Mouse (Mus musculus) liver, embryonic 16.5 days (tissue): ENCODE results near the gene Celsr1. TPM values are rescaled to one million over a fixed set of nuclear protein-coding genes. Genes with fewer than 3 reads are reported as not detected.

Experiments
- ATAC-seq: fragments of 200-750 bp; cut with Nextera tagmentation; 2 replicates; pipeline ENCODE4 v1.8.0; 2017; ENCODE audit warnings: low read depth, mild to moderate bottlenecking, moderate number of reproducible peaks, moderate library complexity
- H3K27ac ChIP-seq: fragments of 300-500 bp; sonication (generic); 2 replicates; pipeline ENCODE4 v1.5.1; 2014; ENCODE audit warnings: mild to moderate bottlenecking, low read length
- H3K27me3 ChIP-seq: fragments of 300-500 bp; sonication (generic); 2 replicates; pipeline ENCODE4 v1.6.1; 2014; ENCODE audit warnings: low read depth, low read length, mixed read lengths; ENCODE audit not compliant: control insufficient read depth, insufficient read depth
- H3K36me3 ChIP-seq: fragments of 300-500 bp; sonication (generic); 2 replicates; pipeline ENCODE4 v1.6.1; 2014; ENCODE audit warnings: mild to moderate bottlenecking; ENCODE audit not compliant: control insufficient read depth, insufficient read depth
- H3K4me1 ChIP-seq: fragments of 300-500 bp; sonication (generic); 2 replicates; pipeline ENCODE4 v1.6.1; 2014; ENCODE audit warnings: low read depth, low read length, mixed read lengths; ENCODE audit not compliant: control insufficient read depth
- H3K4me2 ChIP-seq: fragments of 300-500 bp; sonication (generic); 2 replicates; pipeline ENCODE4 v1.6.1; 2014; ENCODE audit warnings: low read depth, low read length, mixed read lengths
- H3K4me3 ChIP-seq: fragments of 300-500 bp; sonication (generic); 2 replicates; pipeline ENCODE4 v1.5.1; 2014; ENCODE audit warnings: low read depth, mild to moderate bottlenecking, low read length
- H3K9ac ChIP-seq: fragments of 300-500 bp; sonication (generic); 2 replicates; pipeline ENCODE4 v1.6.1; 2014; ENCODE audit warnings: low read depth, low read length
- H3K9me3 ChIP-seq: fragments of 300-500 bp; sonication (generic); replicated peaks from 2 replicates; pipeline ENCODE4 v1.6.1; 2016; ENCODE audit warnings: low read length; ENCODE audit not compliant: control insufficient read depth
- WGBS: fragments of 180-500 bp; shearing (Covaris S2); extraction: QIAGEN DNeasy Blood & Tissue Kit; methylation state at CpG from one replicate; pipeline ENCODE4 v1.1.7; 2014; ENCODE audit not compliant: insufficient replicate concordance; 5-methylcytosine and 5-hydroxymethylcytosine counted together
- polyA plus RNA-seq: library from polyadenylated mRNA; unstranded; fragments of >200 nt; fragmentation: Nextera tagmentation; extraction: Ambion mirVana; gene quantifications from 2 replicates; pipeline ENCODE4 v1.2.1, GENCODE M21; 2015

The Celsr1 gene
- polyA plus RNA-seq, 1 experiment from 2014 or later: 0.09 TPM

DNA sequence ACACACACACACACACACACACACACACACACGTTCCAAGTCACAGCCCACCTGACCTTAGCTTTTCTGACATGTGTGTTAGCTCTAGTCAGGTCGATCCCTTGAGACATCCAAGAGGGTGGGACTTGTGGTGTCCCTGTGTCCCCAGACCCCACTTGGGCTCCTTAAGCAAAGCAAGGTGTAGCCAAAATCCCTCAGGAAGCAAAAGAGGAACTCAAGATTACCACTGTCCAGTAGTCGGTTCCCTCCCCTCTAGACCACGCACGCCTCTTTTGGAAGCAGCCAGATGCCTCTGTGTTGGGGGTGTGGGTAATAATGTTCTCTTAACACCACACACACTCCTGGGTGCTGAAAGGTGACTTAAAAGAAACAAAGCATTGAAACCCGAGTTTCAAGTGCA is 80.1 kb downstream of the Celsr1 start:
- Histone ChIP-seq H3K27me3 (no peaks in the 10 kb centered on the region), H3K4me1 (no peaks in the 10 kb centered on the region), H3K27ac (no peak overlapping the region), H3K36me3 (no peaks in the 10 kb centered on the region), H3K9ac (no peak overlapping the region), H3K4me3 (no peak overlapping the region), H3K4me2 (no peak overlapping the region), H3K9me3 (no peaks in the 10 kb centered on the region)
- no peak for ATAC-seq
- 36% methylated on average over 6 of the region's 6 CpGs for WGBS

- Histone ChIP-seq H3K4me2 (no peak overlapping the region), H3K9ac (no peak overlapping the region), H3K27ac (no peak overlapping the region), H3K27me3 (no peaks in the 10 kb centered on the region), H3K4me1 (no peaks in the 10 kb centered on the region), H3K9me3 (no peaks in the 10 kb centered on the region), H3K36me3 (no peaks in the 10 kb centered on the region), H3K4me3 (no peak overlapping the region)
- ATAC-seq: no peak
- WGBS: 68% methylated on average over 16 of the region's 16 CpGs
Measured at GRCm38 (mm10) chr15:85949421-85950164, 84.0 kb downstream of the Celsr1 start.

GRCm38 (mm10) chr15:85947967-85948366 is 85.6 kb downstream of the Celsr1 start:
- Histone ChIP-seq H3K4me2 (no peak overlapping the region), H3K9ac (no peak overlapping the region), H3K4me1 (no peaks in the 10 kb centered on the region), H3K36me3 (no peaks in the 10 kb centered on the region), H3K27me3 (no peaks in the 10 kb centered on the region), H3K4me3 (no peak overlapping the region), H3K27ac (no peak overlapping the region), H3K9me3 (no peaks in the 10 kb centered on the region)
- WGBS: 65% methylated on average over 8 of the region's 8 CpGs
- ATAC-seq: no peak

DNA sequence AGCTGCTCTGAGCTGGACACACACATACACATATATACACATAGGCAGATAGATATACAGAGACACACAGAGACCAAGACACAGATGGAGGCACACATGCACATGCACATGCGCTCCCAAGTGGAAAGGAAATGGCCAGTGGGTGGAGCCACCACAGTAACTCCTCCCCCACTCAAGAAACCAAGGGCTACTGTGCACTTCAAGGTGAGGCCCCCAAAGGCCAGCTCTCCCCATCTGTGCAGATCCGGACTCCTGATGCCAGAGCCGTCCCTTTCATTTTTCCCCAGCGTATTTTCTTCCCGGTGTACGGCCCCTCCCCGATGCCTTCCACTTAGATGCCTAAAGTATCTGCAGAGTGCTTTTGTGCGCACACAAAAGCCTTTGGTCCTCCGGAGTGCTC is 86.0 kb downstream of the Celsr1 start:
- no peak for ATAC-seq
- Histone ChIP-seq H3K9ac (no peak overlapping the region), H3K4me1 (no peaks in the 10 kb centered on the region), H3K36me3 (no peaks in the 10 kb centered on the region), H3K4me3 (no peak overlapping the region), H3K9me3 (no peaks in the 10 kb centered on the region), H3K4me2 (no peak overlapping the region), H3K27ac (no peak overlapping the region), H3K27me3 (no peaks in the 10 kb centered on the region)
- WGBS: 67% methylated on average over 9 of the region's 9 CpGs

GRCm38 (mm10) chr15:85935627-85936049 is 97.9 kb downstream of the Celsr1 start:
- H3K4me1 ChIP-seq: no peaks in the 10 kb centered on the region; the same call in 1 of the 2 replicates
- no peak overlapping the region for H3K27ac ChIP-seq
- ATAC-seq: peak; percentile 95
- no peaks in the 10 kb centered on the region for H3K9me3 ChIP-seq
- no peaks in the 10 kb centered on the region for H3K27me3 ChIP-seq
- 29% methylated on average over 5 of the region's 5 CpGs for WGBS
- no peaks in the 10 kb centered on the region for H3K36me3 ChIP-seq
- no peak overlapping the region for H3K9ac ChIP-seq
- no peak overlapping the region for H3K4me3 ChIP-seq
- H3K4me2 ChIP-seq: no peak overlapping the region

GRCm38 (mm10) chr15:85928161-85928560 is 105.4 kb downstream of the Celsr1 start:
- no peak for ATAC-seq
- no peak overlapping the region for H3K4me2 ChIP-seq
- no peak overlapping the region for H3K27ac ChIP-seq
- H3K36me3 ChIP-seq: no peaks in the 10 kb centered on the region
- H3K9ac ChIP-seq: no peak overlapping the region
- WGBS: 70% methylated on average over 12 of the region's 12 CpGs
- no peaks in the 10 kb centered on the region for H3K9me3 ChIP-seq
- no peak overlapping the region for H3K4me3 ChIP-seq
- no peaks in the 10 kb centered on the region for H3K27me3 ChIP-seq
- no peaks in the 10 kb centered on the region for H3K4me1 ChIP-seq

DNA sequence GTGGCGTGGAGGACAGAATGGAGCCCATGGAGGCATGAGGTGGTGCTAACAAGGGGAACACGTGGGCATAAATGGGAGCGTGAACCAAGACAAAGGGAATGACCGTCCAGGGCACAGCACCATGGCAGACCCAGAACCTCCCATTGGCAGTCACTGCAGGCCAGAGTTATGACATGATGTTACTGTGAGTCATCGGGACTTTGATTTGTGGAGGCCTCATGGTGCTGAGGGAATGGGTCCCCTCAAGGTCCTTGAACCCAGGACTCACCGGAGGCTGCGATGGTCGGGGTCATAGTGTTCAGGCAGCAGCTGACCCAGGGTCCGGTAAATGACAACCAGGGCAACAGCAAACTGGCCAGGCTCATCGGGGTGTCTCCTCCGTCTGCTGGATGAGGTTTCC is 111.7 kb downstream of the Celsr1 start:
- Histone ChIP-seq H3K4me3 (no peak overlapping the region), H3K27ac (no peak overlapping the region), H3K36me3 (no peaks in the 10 kb centered on the region), H3K9ac (no peak overlapping the region), H3K27me3 (no peaks in the 10 kb centered on the region), H3K4me2 (no peak overlapping the region), H3K9me3 (no peaks in the 10 kb centered on the region), H3K4me1 (no peaks in the 10 kb centered on the region)
- WGBS: 76% methylated on average over 11 of the region's 11 CpGs
- no peak for ATAC-seq

- no peaks in the 10 kb centered on the region for H3K27me3 ChIP-seq
- H3K4me2 ChIP-seq: no peak overlapping the region
- H3K9me3 ChIP-seq: no peaks in the 10 kb centered on the region
- WGBS: 65% methylated on average over 8 of the region's 8 CpGs
- no peak overlapping the region for H3K4me3 ChIP-seq
- H3K36me3 ChIP-seq: no peaks in the 10 kb centered on the region
- ATAC-seq: no peak
- no peak overlapping the region for H3K27ac ChIP-seq
- no peak overlapping the region for H3K9ac ChIP-seq
- H3K4me1 ChIP-seq: no peaks in the 10 kb centered on the region
Measured at GRCm38 (mm10) chr15:85919892-85920248, 113.7 kb downstream of the Celsr1 start.

- Histone ChIP-seq H3K4me3 (no peak overlapping the region), H3K36me3 (no peaks in the 10 kb centered on the region), H3K9ac (no peak overlapping the region), H3K27me3 (no peaks in the 10 kb centered on the region), H3K9me3 (no peaks in the 10 kb centered on the region), H3K27ac (no peak overlapping the region), H3K4me1 (no peaks in the 10 kb centered on the region), H3K4me2 (no peak overlapping the region)
- no peak for ATAC-seq
- WGBS: 56% methylated on average over 8 of the region's 8 CpGs
Measured at GRCm38 (mm10) chr15:85919191-85919891, 114.2 kb downstream of the Celsr1 start.
